Mouse (Mus musculus): ENCODE results near the gene Tmem100. TPM values are rescaled to one million over a fixed set of nuclear protein-coding genes. Genes with fewer than 3 reads are reported as not detected.

The Tmem100 gene
- 16.9 and 17.0 TPM in 2 replicates for polyA plus RNA-seq (2021; fragmentation: Nextera tagmentation)
- long read RNA-seq, experiment 1, transcript Tmem100-201 (3 exons, 1,767 nt) = major isoform, 60 of 75 reads
- long read RNA-seq, experiment 1, partial matches to known transcripts = 10 of 75 reads
- long read RNA-seq, experiment 1, other reads (novel, unspliced or antisense) = 5 of 75 reads
- long read RNA-seq, experiment 2, transcript Tmem100-201 (3 exons, 1,767 nt) = major isoform, 16 of 34 reads
- long read RNA-seq, experiment 2, partial matches to known transcripts = 15 of 34 reads
- long read RNA-seq, experiment 2, other reads (novel, unspliced or antisense) = 3 of 34 reads

GRCm38 (mm10) chr11:90029841-90030398, at the start of gene Tmem100:
TSS of gene Tmem100 (plus strand) at chr11:90030348.

GRCm38 (mm10) chr11:90002231-90002986, 27.7 kb upstream of the Tmem100 start, which contains the start of gene Pctp:
TSS of gene Pctp (minus strand) at chr11:90002894.

Other genes starting within 250 kb of the Tmem100 start
- 1.1 and 1.8 TPM in 2 replicates for gene Pctp, start 27.5 kb upstream of the Tmem100 start, polyA plus RNA-seq (2021; fragmentation: Nextera tagmentation)
- 7.2 and 11.2 TPM in 2 replicates for gene Gm45716, start 157.3 kb downstream of the Tmem100 start, polyA plus RNA-seq (2021; fragmentation: Nextera tagmentation)
- gene Mmd, start 219.1 kb downstream of the Tmem100 start, polyA plus RNA-seq (2021; fragmentation: Nextera tagmentation) = 51.5 and 91.5 TPM in 2 replicates